Mouse (Mus musculus) forebrain, postnatal 0 days (tissue): ENCODE measurements around the gene Hoxc12. TPM values are rescaled to one million over a fixed set of nuclear protein-coding genes. Genes with fewer than 3 reads are reported as not detected.

Experiments used
- ATAC-seq: fragments of 200-750 bp; cut with Nextera tagmentation; 2 replicates; pipeline ENCODE4 v1.8.0; 2017; ENCODE audit warnings: mild to moderate bottlenecking, moderate library complexity
- DNase-seq: peaks from one replicate; pipeline ENCODE4 v3.0.0-alpha.2; 2015
- H3K27ac ChIP-seq: fragments of 300-500 bp; sonication (generic); 2 replicates; pipeline ENCODE4 v1.5.1; 2014; ENCODE audit warnings: low read depth, mild to moderate bottlenecking, antibody characterized with exemption, low read length, moderate library complexity, mixed read lengths
- H3K27me3 ChIP-seq: fragments of 300-500 bp; sonication (generic); 2 replicates; pipeline ENCODE4 v1.6.1; 2014; ENCODE audit warnings: mild to moderate bottlenecking, low read length, mixed read lengths; ENCODE audit not compliant: insufficient read depth
- H3K36me3 ChIP-seq: fragments of 300-500 bp; sonication (generic); 2 replicates; pipeline ENCODE4 v1.6.1; 2014; ENCODE audit warnings: mild to moderate bottlenecking, moderate library complexity; ENCODE audit not compliant: insufficient read depth
- H3K4me1 ChIP-seq: fragments of 300-500 bp; sonication (generic); 2 replicates; pipeline ENCODE4 v1.6.1; 2014; ENCODE audit warnings: antibody characterized with exemption; ENCODE audit not compliant: insufficient read depth
- H3K4me2 ChIP-seq: fragments of 300-500 bp; sonication (generic); 2 replicates; pipeline ENCODE4 v1.6.1; 2014; ENCODE audit warnings: low read depth, mild to moderate bottlenecking, moderate library complexity
- H3K4me3 ChIP-seq: fragments of 300-500 bp; sonication (generic); 2 replicates; pipeline ENCODE4 v1.5.1; 2014; ENCODE audit warnings: low read depth, low read length, mixed read lengths
- H3K9ac ChIP-seq: fragments of 300-500 bp; sonication (generic); 2 replicates; pipeline ENCODE4 v1.6.1; 2014; ENCODE audit warnings: mild to moderate bottlenecking
- H3K9me3 ChIP-seq: fragments of 300-500 bp; sonication (generic); 2 replicates; pipeline ENCODE4 v1.6.1; 2016; ENCODE audit warnings: low read length
- CTCF ChIP-seq: sonication (generic); IDR thresholded peaks from 2 replicates; pipeline ENCODE4 v1.5.1; 2016; ENCODE audit warnings: antibody characterized with exemption, control low read depth, low read depth
- WGBS: fragments of 180-500 bp; shearing (Covaris S2); extraction: QIAGEN DNeasy Blood & Tissue Kit; methylation state at CpG from one replicate; pipeline ENCODE4 v1.1.7; 2014; 5-methylcytosine and 5-hydroxymethylcytosine counted together
- polyA plus RNA-seq: library from polyadenylated mRNA; unstranded; fragments of >200 nt; fragmentation: Nextera tagmentation; extraction: Ambion mirVana; gene quantifications from 2 replicates; pipeline ENCODE4 v1.2.1, GENCODE M21; 2015
- total RNA-seq: library from RNA; depleted of rRNA; stranded (reverse); fragments of >200 nt; gene quantifications from 2 replicates; pipeline ENCODE4 v1.2.3, GENCODE M21; 2014

The Hoxc12 gene
- total and polyA plus RNA-seq, 2 experiments from 2014 or later = not detected

GRCm38 (mm10) chr15:102917972-102918572, 18.5 kb upstream of the Hoxc12 start:
- ATAC-seq = no peak
- H3K9ac ChIP-seq = no peak overlapping the region
- H3K27me3 ChIP-seq = peaks cover 96% of the 10 kb centered on the region
- no peak overlapping the region for H3K4me2 ChIP-seq
- H3K4me1 ChIP-seq = no peaks in the 10 kb centered on the region
- H3K36me3 ChIP-seq = no peaks in the 10 kb centered on the region
- H3K4me3 ChIP-seq = no peak overlapping the region
- no peak for DNase-seq
- WGBS = 2% methylated on average over 20 of the region's 20 CpGs
- no peak for TF ChIP-seq CTCF
- H3K27ac ChIP-seq = no peak overlapping the region
- H3K9me3 ChIP-seq = no peaks in the 10 kb centered on the region

- no peaks in the 10 kb centered on the region for H3K4me1 ChIP-seq
- no peaks in the 10 kb centered on the region for H3K9me3 ChIP-seq
- peaks cover 97% of the 10 kb centered on the region for H3K27me3 ChIP-seq
- 1% methylated on average over 7 of the region's 7 CpGs for WGBS
- ATAC-seq (no peak), DNase-seq (no peak)
- no peak overlapping the region for H3K4me2 ChIP-seq
- no peak for TF ChIP-seq CTCF
- H3K27ac ChIP-seq = no peak overlapping the region
- H3K4me3 ChIP-seq = no peak overlapping the region
- no peak overlapping the region for H3K9ac ChIP-seq
- H3K36me3 ChIP-seq = no peaks in the 10 kb centered on the region
Observed at GRCm38 (mm10) chr15:102918611-102919265, 17.8 kb upstream of the Hoxc12 start.

GRCm38 (mm10) chr15:102919336-102920180, 17.0 kb upstream of the Hoxc12 start:
- no peaks in the 10 kb centered on the region for H3K9me3 ChIP-seq
- no peak overlapping the region for H3K4me2 ChIP-seq
- H3K4me3 ChIP-seq = no peak overlapping the region
- H3K27ac ChIP-seq = no peak overlapping the region
- DNase-seq (no peak), ATAC-seq (no peak)
- H3K9ac ChIP-seq = no peak overlapping the region
- no peak for TF ChIP-seq CTCF
- no peaks in the 10 kb centered on the region for H3K36me3 ChIP-seq
- H3K27me3 ChIP-seq = peaks cover 98% of the 10 kb centered on the region
- no peaks in the 10 kb centered on the region for H3K4me1 ChIP-seq
- 5% methylated on average over 12 of the region's 12 CpGs for WGBS

GRCm38 (mm10) chr15:102920619-102921018, 15.9 kb upstream of the Hoxc12 start:
- no peaks in the 10 kb centered on the region for H3K9me3 ChIP-seq
- peak overlapping the region; percentile 28; the same call in 1 of the 2 replicates for H3K4me2 ChIP-seq
- no peak for TF ChIP-seq CTCF
- no peaks in the 10 kb centered on the region for H3K36me3 ChIP-seq
- H3K4me1 ChIP-seq = no peaks in the 10 kb centered on the region
- ATAC-seq (peak; percentile 59; the same call in 1 of the 2 replicates), DNase-seq (peak; percentile 52)
- H3K9ac ChIP-seq = no peak overlapping the region
- H3K4me3 ChIP-seq = 0 out of 2 replicates have a peak overlapping the region, but pooled peaks have one; percentile 3
- no peak overlapping the region for H3K27ac ChIP-seq
- WGBS = 2% methylated on average over 20 of the region's 20 CpGs
- peaks cover 99% of the 10 kb centered on the region for H3K27me3 ChIP-seq

GRCm38 (mm10) chr15:102921053-102922011, 15.2 kb upstream of the Hoxc12 start, which contains the start of gene Hoxc13:
Hoxc13 (plus strand) TSS chr15:102921103.
- Histone ChIP-seq H3K27me3 (peaks cover 99% of the 10 kb centered on the region), H3K4me3 (0 out of 2 replicates have a peak within 1 kb of the TSS, but pooled peaks have one; percentile 3), H3K4me1 (no peaks in the 10 kb centered on the region), H3K27ac (no peak within 1 kb of the TSS), H3K4me2 (peak within 1 kb of the TSS; percentile 28), H3K36me3 (no peaks in the 10 kb centered on the region), H3K9me3 (no peaks in the 10 kb centered on the region), H3K9ac (no peak within 1 kb of the TSS)
- TF ChIP-seq CTCF = no peak
- DNase-seq = no peak
- peak; percentile 27; the same call in 1 of the 2 replicates for ATAC-seq
- under 1% methylated on average over 82 of the region's 88 CpGs for WGBS

- H3K9me3 ChIP-seq = no peaks in the 10 kb centered on the region
- no peak overlapping the region for H3K27ac ChIP-seq
- no peaks in the 10 kb centered on the region for H3K4me1 ChIP-seq
- H3K9ac ChIP-seq = no peak overlapping the region
- no peak overlapping the region for H3K4me3 ChIP-seq
- DNase-seq = no peak
- H3K27me3 ChIP-seq = peaks cover 98% of the 10 kb centered on the region
- no peak overlapping the region for H3K4me2 ChIP-seq
- H3K36me3 ChIP-seq = no peaks in the 10 kb centered on the region
- 1% methylated on average over 23 of the region's 24 CpGs for WGBS
- peak; percentile 40; the same call in 1 of the 2 replicates for ATAC-seq
- TF ChIP-seq CTCF = no peak
Observed at GRCm38 (mm10) chr15:102922012-102922362, 14.6 kb upstream of the Hoxc12 start.
